Mouse (Mus musculus): ENCODE data around the gene Sde2.

DNA sequence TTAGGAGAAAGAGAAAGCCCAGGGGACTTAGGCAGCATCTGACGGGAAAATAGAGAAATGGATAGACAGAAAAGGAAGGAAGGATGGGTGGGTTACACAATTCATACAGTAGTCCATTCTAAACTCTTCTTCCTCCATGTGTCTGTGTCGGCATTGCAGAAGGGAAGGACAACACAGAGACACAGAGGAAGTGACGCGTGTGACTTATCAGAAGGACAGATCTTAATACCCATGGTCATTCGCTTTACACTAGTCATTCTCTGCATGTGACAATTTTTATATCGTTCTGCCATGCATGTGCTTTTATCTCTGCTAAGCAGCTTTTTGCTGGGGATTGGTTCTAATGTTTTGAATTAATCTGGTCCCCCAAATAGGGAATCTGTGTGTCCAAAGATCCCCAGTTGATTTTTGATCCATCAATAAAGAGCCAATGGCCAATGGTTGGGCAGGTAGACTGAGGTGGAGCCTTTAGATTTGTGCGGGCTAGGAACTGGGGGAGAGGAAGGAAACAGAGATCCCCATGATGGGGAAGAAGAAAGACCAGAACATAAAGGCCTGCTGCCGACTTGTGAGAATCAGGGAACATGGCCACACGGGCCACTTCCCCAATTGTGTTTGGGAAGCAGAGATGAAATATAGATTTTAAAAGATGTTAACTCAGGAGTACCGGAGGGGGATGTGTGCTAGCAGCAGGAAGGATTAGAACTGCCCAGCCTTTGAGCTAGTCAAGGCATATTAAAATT, 15.5 kb upstream of the Sde2 start:
- no peak for TF ChIP-seq POLR2AphosphoS2 (IDR thresholded peaks at IDR 0.05; ENCODE audit: insufficient read length, low read depth)
- no peak for TF ChIP-seq E2F4 (IDR thresholded peaks at IDR 0.05; ENCODE audit: insufficient read depth)
- TF ChIP-seq USF1 (IDR thresholded peaks at IDR 0.05; ENCODE audit: low read depth), result no peak
- no peak for TF ChIP-seq REST (IDR thresholded peaks at IDR 0.05; ENCODE audit: insufficient read depth, insufficient read length)
- no peak for TF ChIP-seq POLR2A (IDR thresholded peaks at IDR 0.05; ENCODE audit: insufficient read length, low read depth)
- TF ChIP-seq CEBPB (IDR thresholded peaks at IDR 0.05; ENCODE audit: insufficient read depth, poor library complexity, severe bottlenecking), result no peak
- TF ChIP-seq TCF12 (IDR thresholded peaks at IDR 0.05; ENCODE audit: insufficient read depth, poor library complexity, severe bottlenecking), result no peak
- no peak for TF ChIP-seq TCF3 (IDR thresholded peaks at IDR 0.05; ENCODE audit: insufficient read length, low read depth)

Measured in myocyte (in vitro differentiated cells).